Mouse (Mus musculus): ENCODE results near the gene Tmem221. TPM values are rescaled to one million over a fixed set of nuclear protein-coding genes. Genes with fewer than 3 reads are reported as not detected.
"Not testable (repeated sequence)": the region's sequence is repeated elsewhere in the genome, so short reads cannot be mapped to it uniquely, and the experiment has no call there.

The Tmem221 gene
- polyA plus RNA-seq, 1 experiment, result 0.86 TPM

GRCm38 (mm10) chr8:71534263-71534810, 24.3 kb downstream of the Tmem221 start:
- no peak overlapping the region for H3K27ac ChIP-seq (ENCODE audit: control insufficient read depth, insufficient read depth, low read depth, low read length)
- H3K36me3 ChIP-seq (ENCODE audit: control insufficient read depth, insufficient read depth, low read length), result no peaks in the 10 kb centered on the region
- TF ChIP-seq CTCF (IDR thresholded peaks at IDR 0.05; ENCODE audit: control insufficient read depth, insufficient read depth, insufficient replicate concordance, low read depth, low read length) (no peak), POLR2A (IDR thresholded peaks at IDR 0.05; ENCODE audit: control insufficient read depth, low read depth, low read length) (no peak)
- H3K4me1 ChIP-seq (ENCODE audit: control insufficient read depth, insufficient read depth, low read length), result peaks cover 12% of the 10 kb centered on the region
- no peaks in the 10 kb centered on the region for H3K27me3 ChIP-seq (ENCODE audit: control insufficient read depth, insufficient read depth, low read length)
- no peak overlapping the region for H3K4me3 ChIP-seq (ENCODE audit: control insufficient read depth, low read depth, low read length)

GRCm38 (mm10) chr8:71530735-71531467, 27.8 kb downstream of the Tmem221 start:
- H3K4me3 ChIP-seq (ENCODE audit: control insufficient read depth, low read depth, low read length); H3K27ac ChIP-seq (ENCODE audit: control insufficient read depth, insufficient read depth, low read depth, low read length); H3K4me1 ChIP-seq (ENCODE audit: control insufficient read depth, insufficient read depth, low read length); H3K36me3 ChIP-seq (ENCODE audit: control insufficient read depth, insufficient read depth, low read length); H3K27me3 ChIP-seq (ENCODE audit: control insufficient read depth, insufficient read depth, low read length): not testable (repeated sequence)

GRCm38 (mm10) chr8:71528362-71529073, 30.2 kb downstream of the Tmem221 start:
- Histone ChIP-seq H3K36me3 (ENCODE audit: control insufficient read depth, insufficient read depth, low read length) (no peaks in the 10 kb centered on the region), H3K27ac (ENCODE audit: control insufficient read depth, insufficient read depth, low read depth, low read length) (no peak overlapping the region), H3K27me3 (ENCODE audit: control insufficient read depth, insufficient read depth, low read length) (no peaks in the 10 kb centered on the region), H3K4me1 (ENCODE audit: control insufficient read depth, insufficient read depth, low read length) (peaks cover 3% of the 10 kb centered on the region; the same call in 1 of the 2 replicates), H3K4me3 (ENCODE audit: control insufficient read depth, low read depth, low read length) (no peak overlapping the region)
- TF ChIP-seq CTCF (IDR thresholded peaks at IDR 0.05; ENCODE audit: control insufficient read depth, insufficient read depth, insufficient replicate concordance, low read depth, low read length) (no peak), POLR2A (IDR thresholded peaks at IDR 0.05; ENCODE audit: control insufficient read depth, low read depth, low read length) (no peak)

- peaks cover 3% of the 10 kb centered on the region; the same call in 1 of the 2 replicates for H3K4me1 ChIP-seq (ENCODE audit: control insufficient read depth, insufficient read depth, low read length)
- no peak overlapping the region for H3K27ac ChIP-seq (ENCODE audit: control insufficient read depth, insufficient read depth, low read depth, low read length)
- no peaks in the 10 kb centered on the region for H3K27me3 ChIP-seq (ENCODE audit: control insufficient read depth, insufficient read depth, low read length)
- no peaks in the 10 kb centered on the region for H3K36me3 ChIP-seq (ENCODE audit: control insufficient read depth, insufficient read depth, low read length)
- no peak overlapping the region for H3K4me3 ChIP-seq (ENCODE audit: control insufficient read depth, low read depth, low read length)
- TF ChIP-seq CTCF (IDR thresholded peaks at IDR 0.05; ENCODE audit: control insufficient read depth, insufficient read depth, insufficient replicate concordance, low read depth, low read length) (no peak), POLR2A (IDR thresholded peaks at IDR 0.05; ENCODE audit: control insufficient read depth, low read depth, low read length) (no peak)
Observed at GRCm38 (mm10) chr8:71527162-71527870, 31.4 kb downstream of the Tmem221 start.

- Histone ChIP-seq H3K4me1 (ENCODE audit: control insufficient read depth, insufficient read depth, low read length) (peaks cover 3% of the 10 kb centered on the region), H3K36me3 (ENCODE audit: control insufficient read depth, insufficient read depth, low read length) (no peaks in the 10 kb centered on the region), H3K4me3 (ENCODE audit: control insufficient read depth, low read depth, low read length) (no peak overlapping the region), H3K27me3 (ENCODE audit: control insufficient read depth, insufficient read depth, low read length) (no peaks in the 10 kb centered on the region), H3K27ac (ENCODE audit: control insufficient read depth, insufficient read depth, low read depth, low read length) (no peak overlapping the region)
- TF ChIP-seq POLR2A (IDR thresholded peaks at IDR 0.05; ENCODE audit: control insufficient read depth, low read depth, low read length) (no peak), CTCF (IDR thresholded peaks at IDR 0.05; ENCODE audit: control insufficient read depth, insufficient read depth, insufficient replicate concordance, low read depth, low read length) (no peak)
Observed at GRCm38 (mm10) chr8:71526272-71526671, 32.4 kb downstream of the Tmem221 start.

GRCm38 (mm10) chr8:71525226-71526050, 33.2 kb downstream of the Tmem221 start, which contains the start of gene Ccdc194:
Ccdc194 (minus strand) TSS chr8:71525711.
- H3K27me3 ChIP-seq (ENCODE audit: control insufficient read depth, insufficient read depth, low read length), result no peaks in the 10 kb centered on the region
- no peak for TF ChIP-seq CTCF (IDR thresholded peaks at IDR 0.05; ENCODE audit: control insufficient read depth, insufficient read depth, insufficient replicate concordance, low read depth, low read length)
- TF ChIP-seq POLR2A (IDR thresholded peaks at IDR 0.05; ENCODE audit: control insufficient read depth, low read depth, low read length), result no peak
- H3K4me3 ChIP-seq (ENCODE audit: control insufficient read depth, low read depth, low read length), result no peak within 1 kb of the TSS

More at GRCm38 (mm10) chr8:71525226-71526050, 33.2 kb downstream of the Tmem221 start, which contains the start of gene Ccdc194:
- no peak within 1 kb of the TSS for H3K27ac ChIP-seq (ENCODE audit: control insufficient read depth, insufficient read depth, low read depth, low read length)
- peaks cover 3% of the 10 kb centered on the region for H3K4me1 ChIP-seq (ENCODE audit: control insufficient read depth, insufficient read depth, low read length)
- no peaks in the 10 kb centered on the region for H3K36me3 ChIP-seq (ENCODE audit: control insufficient read depth, insufficient read depth, low read length)
